18 mouse cellular contexts compared by ENCODE assay signal in genomic region chr15:85592674-85593073, GRCm38 (mm10). TPM values are rescaled to one million over a fixed set of nuclear protein-coding genes. Genes with fewer than 3 reads are reported as not detected.
"Had no signal": no experiment of that assay in that cellular context is flagged by ENCODE, and none has a peak within 500 bp of the region (broad histone marks: within the 10 kb centered on the region; RNA-seq: fewer than 3 reads in every experiment).

No protein-coding gene starts in this region.

- H3K4me3 ChIP-seq: liver, embryonic 12.5 days; midbrain, embryonic 13.5 days; midbrain, embryonic 15.5 days; neural tube, embryonic 12.5 days had no signal

- H3K27me3 ChIP-seq: midbrain, embryonic 13.5 days; midbrain, embryonic 15.5 days; neural tube, embryonic 12.5 days had no signal

- DNase-seq: lung, adult 18-20 months; lung, embryonic 14.5 days; lung, postnatal 10 days; lung, postnatal 4 days; retina, postnatal 1 day; right cerebral cortex, adult 18-20 months; right cerebral cortex, postnatal 25 days; right cerebral cortex, postnatal 4 days; spleen, adult 18-20 months; thymus, adult 18-20 months; thymus, postnatal 36 days had no signal

- H3K4me1 ChIP-seq: liver, embryonic 12.5 days; midbrain, embryonic 13.5 days; midbrain, embryonic 15.5 days; neural tube, embryonic 12.5 days had no signal

- H3K9me3 ChIP-seq: liver, embryonic 12.5 days; midbrain, embryonic 13.5 days; midbrain, embryonic 15.5 days had no signal

- ATAC-seq: liver, embryonic 12.5 days; midbrain, embryonic 13.5 days; midbrain, embryonic 15.5 days had no signal

- H3K36me3 ChIP-seq: liver, embryonic 12.5 days; midbrain, embryonic 13.5 days; midbrain, embryonic 15.5 days; neural tube, embryonic 12.5 days had no signal

RNA-seq across cellular contexts. Expression of gene Wnt7b, which starts 10.4 kb away (rescaled TPM):
- total RNA-seq: monocyte, adult 5-6 weeks; neutrophil, adult 5-6 weeks had no signal
- polyA plus RNA-seq: small intestine, adult 2 months had no signal
